Mouse (Mus musculus) testis, adult 2 months (tissue): Measurements from ENCODE around the gene Slc6a13. TPM values are rescaled to one million over a fixed set of nuclear protein-coding genes. Genes with fewer than 3 reads are reported as not detected.
A peak's percentile ranks its signal among the peaks of the same experiment; 100 is the strongest.

Experiments used
- H3K27ac ChIP-seq: fragments of 200-500 bp; 2 replicates; pipeline ENCODE4 v1.5.1; 2012; ENCODE audit warnings: low read depth, low read length; ENCODE audit not compliant: control insufficient read depth, insufficient read depth
- H3K27me3 ChIP-seq: fragments of 200-500 bp; 2 replicates; pipeline ENCODE4 v1.6.1; 2012; ENCODE audit warnings: mild to moderate bottlenecking, low read length, moderate library complexity; ENCODE audit not compliant: control insufficient read depth, insufficient read depth
- H3K36me3 ChIP-seq: fragments of 200-500 bp; 2 replicates; pipeline ENCODE4 v1.6.1; 2012; ENCODE audit warnings: mild to moderate bottlenecking, low read length; ENCODE audit not compliant: control insufficient read depth, insufficient read depth
- H3K4me1 ChIP-seq: fragments of 200-500 bp; 2 replicates; pipeline ENCODE4 v1.6.1; 2012; ENCODE audit warnings: low read length; ENCODE audit not compliant: control insufficient read depth, insufficient read depth
- H3K4me3 ChIP-seq: fragments of 200-500 bp; 2 replicates; pipeline ENCODE4 v1.5.1; 2012; ENCODE audit warnings: low read depth, mild to moderate bottlenecking, low read length, moderate library complexity, mixed read lengths; ENCODE audit not compliant: control insufficient read depth
- CTCF ChIP-seq: fragments of 200-500 bp; IDR thresholded peaks from 2 replicates; pipeline ENCODE4 v1.5.1; 2012; ENCODE audit warnings: low read depth, mild to moderate bottlenecking, inconsistent platforms, low read length, moderate library complexity; ENCODE audit not compliant: control insufficient read depth, insufficient read depth, insufficient replicate concordance
- POLR2A ChIP-seq: fragments of 200-500 bp; IDR thresholded peaks from 2 replicates; pipeline ENCODE4 v1.6.1; 2012; ENCODE audit warnings: low read depth, mild to moderate bottlenecking, inconsistent platforms, low read length, moderate library complexity; ENCODE audit not compliant: control insufficient read depth
- polyA plus RNA-seq: library from polyadenylated mRNA; depleted of rRNA; stranded (reverse); fragments of >200 nt; gene quantifications from 2 replicates; pipeline ENCODE4 v1.2.3, GENCODE M21; 2012

Gene Slc6a13
- polyA plus RNA-seq, 1 experiment = 0.86 TPM

GRCm38 (mm10) chr6:121328417-121328884, 28.4 kb downstream of the Slc6a13 start:
- no peak overlapping the region for H3K4me3 ChIP-seq
- H3K4me1 ChIP-seq = no peaks in the 10 kb centered on the region
- no peaks in the 10 kb centered on the region for H3K27me3 ChIP-seq
- no peak overlapping the region for H3K27ac ChIP-seq
- no peak for TF ChIP-seq CTCF
- TF ChIP-seq POLR2A = no peak
- no peaks in the 10 kb centered on the region for H3K36me3 ChIP-seq

- Histone ChIP-seq H3K4me3 (no peak overlapping the region), H3K27ac (no peak overlapping the region), H3K4me1 (no peaks in the 10 kb centered on the region), H3K27me3 (no peaks in the 10 kb centered on the region), H3K36me3 (no peaks in the 10 kb centered on the region)
- TF ChIP-seq POLR2A = no peak
- TF ChIP-seq CTCF = no peak
These were observed 30.0 kb downstream of the Slc6a13 start for GRCm38 (mm10) chr6:121329848-121330508.

GRCm38 (mm10) chr6:121335841-121336240, 35.8 kb downstream of the Slc6a13 start:
- Histone ChIP-seq H3K27me3 (no peaks in the 10 kb centered on the region), H3K36me3 (no peaks in the 10 kb centered on the region), H3K4me1 (no peaks in the 10 kb centered on the region), H3K27ac (no peak overlapping the region), H3K4me3 (no peak overlapping the region)
- TF ChIP-seq POLR2A (no peak), CTCF (no peak)

- Histone ChIP-seq H3K27ac (no peak overlapping the region), H3K36me3 (no peaks in the 10 kb centered on the region), H3K27me3 (no peaks in the 10 kb centered on the region), H3K4me1 (no peaks in the 10 kb centered on the region), H3K4me3 (no peak overlapping the region)
- no peak for TF ChIP-seq POLR2A
- no peak for TF ChIP-seq CTCF
These were observed 36.5 kb downstream of the Slc6a13 start for GRCm38 (mm10) chr6:121336558-121336957.

GRCm38 (mm10) chr6:121337229-121337628, 37.2 kb downstream of the Slc6a13 start:
- Histone ChIP-seq H3K27ac (no peak overlapping the region), H3K36me3 (no peaks in the 10 kb centered on the region), H3K4me1 (no peaks in the 10 kb centered on the region), H3K27me3 (no peaks in the 10 kb centered on the region), H3K4me3 (no peak overlapping the region)
- TF ChIP-seq POLR2A (no peak), CTCF (no peak)

GRCm38 (mm10) chr6:121337770-121338518, 37.9 kb downstream of the Slc6a13 start:
- no peak overlapping the region for H3K4me3 ChIP-seq
- no peak overlapping the region for H3K27ac ChIP-seq
- no peaks in the 10 kb centered on the region for H3K36me3 ChIP-seq
- TF ChIP-seq POLR2A = no peak
- peak; percentile 62; the same call in 1 of the 2 replicates for TF ChIP-seq CTCF
- H3K27me3 ChIP-seq = no peaks in the 10 kb centered on the region
- H3K4me1 ChIP-seq = no peaks in the 10 kb centered on the region

- no peak overlapping the region for H3K27ac ChIP-seq
- no peaks in the 10 kb centered on the region for H3K36me3 ChIP-seq
- H3K4me3 ChIP-seq = no peak overlapping the region
- TF ChIP-seq POLR2A (no peak), CTCF (no peak)
- H3K4me1 ChIP-seq = no peaks in the 10 kb centered on the region; the same call in 1 of the 2 replicates
- H3K27me3 ChIP-seq = no peaks in the 10 kb centered on the region
These were observed 38.5 kb downstream of the Slc6a13 start for GRCm38 (mm10) chr6:121338519-121338896.
